ENCODE assay signal across 28 mouse cellular contexts in genomic region chr4:107739789-107740405, GRCm38 (mm10). TPM values are rescaled to one million over a fixed set of nuclear protein-coding genes. Genes with fewer than 3 reads are reported as not detected.
DNase-seq lines count a peak whose midpoint lies in the region; ATAC-seq lines count a peak whose summit lies in the region.
"Had no signal": no experiment of that assay in that cellular context is flagged by ENCODE, and none has a peak within 500 bp of the region (broad histone marks: within the 10 kb centered on the region; RNA-seq: fewer than 3 reads in every experiment).

No protein-coding gene starts in this region.

- no peak for DNase-seq in hindbrain, embryonic 11.5 days (ENCODE audit: low spot score)
- no peak for DNase-seq in adrenal gland, postnatal 4 days (ENCODE audit: low spot score in 2 of 2)
- DNase-seq in MN1 (ENCODE audit: low spot score), result no peak
- DNase-seq: adrenal gland, adult 8-10 months; cerebellum, adult 2 months; gastrocnemius, postnatal 36 days; heart, adult 2 months; heart, postnatal 14 days; kidney, postnatal 36 days; lung, embryonic 14.5 days; retina, postnatal 1 day; right cerebral cortex, postnatal 25 days; spleen, adult 18-20 months; thymus, postnatal 25 days had no signal

- WGBS in hindbrain, embryonic 16.5 days, result 60% methylated on average over 6 of the region's 6 CpGs
- WGBS in hindbrain, embryonic 11.5 days, result 59% methylated on average over 6 of the region's 6 CpGs
- 44% methylated on average over 6 of the region's 6 CpGs for WGBS in neural tube, embryonic 13.5 days
- 36% methylated on average over 6 of the region's 6 CpGs for WGBS in neural tube, embryonic 15.5 days
- WGBS in forebrain, embryonic 15.5 days, result 37% methylated on average over 6 of the region's 6 CpGs

- ATAC-seq in hindbrain, embryonic 16.5 days, result no peak
- ATAC-seq in hindbrain, embryonic 11.5 days (ENCODE audit: low FRiP score), result no peak
- ATAC-seq in neural tube, embryonic 13.5 days (ENCODE audit: low read depth), result 0 out of 2 replicates have a peak, but pooled peaks have one; percentile 4
- no peak for ATAC-seq in neural tube, embryonic 15.5 days (ENCODE audit: low FRiP score)
- ATAC-seq in forebrain, embryonic 15.5 days (replicated peaks), result peak; percentile 70
- ATAC-seq: activated CD4-positive, CD25-positive, alpha-beta regulatory T cell, adult 4 months; intestine, postnatal 0 days had no signal

- no peak overlapping the region for H3K4me3 ChIP-seq in hindbrain, embryonic 16.5 days (ENCODE audit: low read length)
- H3K4me3 ChIP-seq in hindbrain, embryonic 11.5 days (ENCODE audit: low read depth, low read length), result no peak overlapping the region
- no peak overlapping the region for H3K4me3 ChIP-seq in neural tube, embryonic 13.5 days
- H3K4me3 ChIP-seq in neural tube, embryonic 15.5 days (replicated peaks), result no peak overlapping the region
- H3K4me3 ChIP-seq in forebrain, embryonic 15.5 days, result no peak overlapping the region
- H3K4me3 ChIP-seq: heart, adult 2 months; heart, embryonic 13.5 days; left cerebral cortex, adult 2 months; limb, embryonic 15.5 days had no signal

- H3K9me3 ChIP-seq in hindbrain, embryonic 16.5 days (ENCODE audit: control insufficient read depth, low read length), result no peaks in the 10 kb centered on the region
- H3K9me3 ChIP-seq in hindbrain, embryonic 11.5 days (ENCODE audit: control insufficient read depth, low read length), result no peaks in the 10 kb centered on the region
- no peaks in the 10 kb centered on the region for H3K9me3 ChIP-seq in neural tube, embryonic 13.5 days
- H3K9me3 ChIP-seq in neural tube, embryonic 15.5 days (replicated peaks), result no peaks in the 10 kb centered on the region
- no peaks in the 10 kb centered on the region for H3K9me3 ChIP-seq in forebrain, embryonic 15.5 days
- H3K9me3 ChIP-seq: heart, embryonic 13.5 days; limb, embryonic 15.5 days had no signal

- no peaks in the 10 kb centered on the region for H3K27me3 ChIP-seq in hindbrain, embryonic 16.5 days (replicated peaks; ENCODE audit: control insufficient read depth, insufficient read depth, low read length)
- H3K27me3 ChIP-seq in hindbrain, embryonic 11.5 days (ENCODE audit: control insufficient read depth, insufficient read depth, low read length), result no peaks in the 10 kb centered on the region
- H3K27me3 ChIP-seq in neural tube, embryonic 13.5 days, result 0 out of 2 replicates have a peak, but pooled peaks cover 3% of the 10 kb centered on the region
- H3K27me3 ChIP-seq in neural tube, embryonic 15.5 days (replicated peaks), result no peaks in the 10 kb centered on the region
- H3K27me3 ChIP-seq in forebrain, embryonic 15.5 days, result no peaks in the 10 kb centered on the region
- H3K27me3 ChIP-seq: limb, embryonic 15.5 days had no signal

- H3K27ac ChIP-seq in hindbrain, embryonic 16.5 days (ENCODE audit: low read depth, low read length), result no peak overlapping the region
- no peak overlapping the region for H3K27ac ChIP-seq in hindbrain, embryonic 11.5 days (ENCODE audit: low read depth, low read length)
- no peak overlapping the region for H3K27ac ChIP-seq in neural tube, embryonic 13.5 days (replicated peaks)
- H3K27ac ChIP-seq in neural tube, embryonic 15.5 days (replicated peaks), result no peak overlapping the region
- peak overlapping the region; percentile 84 for H3K27ac ChIP-seq in forebrain, embryonic 15.5 days (replicated peaks)
- H3K27ac ChIP-seq: heart, adult 2 months; heart, embryonic 13.5 days; left cerebral cortex, adult 2 months; limb, embryonic 15.5 days; liver, embryonic 14.5 days had no signal

- H3K4me1 ChIP-seq in hindbrain, embryonic 16.5 days (ENCODE audit: control insufficient read depth, insufficient read depth, low read depth, low read length), result peaks cover 10% of the 10 kb centered on the region
- H3K4me1 ChIP-seq in hindbrain, embryonic 11.5 days (replicated peaks; ENCODE audit: control insufficient read depth, insufficient read depth, low read length), result peaks cover 2% of the 10 kb centered on the region; the same call in 1 of the 2 replicates
- peaks cover 26% of the 10 kb centered on the region for H3K4me1 ChIP-seq in neural tube, embryonic 13.5 days (replicated peaks)
- H3K4me1 ChIP-seq in neural tube, embryonic 15.5 days, result peaks cover 11% of the 10 kb centered on the region
- peaks cover 47% of the 10 kb centered on the region for H3K4me1 ChIP-seq in forebrain, embryonic 15.5 days
- H3K4me1 ChIP-seq: heart, embryonic 13.5 days; limb, embryonic 15.5 days had no signal

- H3K4me2 ChIP-seq in hindbrain, embryonic 16.5 days (ENCODE audit: low read length), result no peak overlapping the region
- H3K4me2 ChIP-seq in hindbrain, embryonic 11.5 days (replicated peaks; ENCODE audit: low read depth, low read length), result no peak overlapping the region
- no peak overlapping the region for H3K4me2 ChIP-seq in neural tube, embryonic 13.5 days
- no peak overlapping the region for H3K4me2 ChIP-seq in neural tube, embryonic 15.5 days
- no peak overlapping the region for H3K4me2 ChIP-seq in forebrain, embryonic 15.5 days (replicated peaks)
- H3K4me2 ChIP-seq: heart, embryonic 13.5 days; limb, embryonic 15.5 days; lung, embryonic 14.5 days had no signal

- H3K9ac ChIP-seq in hindbrain, embryonic 16.5 days (ENCODE audit: low read depth, low read length), result peak overlapping the region; percentile 26; the same call in 1 of the 2 replicates
- no peak overlapping the region for H3K9ac ChIP-seq in hindbrain, embryonic 11.5 days (ENCODE audit: low read depth, low read length)
- H3K9ac ChIP-seq in neural tube, embryonic 13.5 days, result no peak overlapping the region
- H3K9ac ChIP-seq in neural tube, embryonic 15.5 days (replicated peaks), result no peak overlapping the region
- no peak overlapping the region for H3K9ac ChIP-seq in forebrain, embryonic 15.5 days (replicated peaks)
- H3K9ac ChIP-seq: heart, embryonic 13.5 days; limb, embryonic 15.5 days; liver, embryonic 14.5 days; lung, embryonic 14.5 days had no signal

- no peaks in the 10 kb centered on the region for H3K36me3 ChIP-seq in hindbrain, embryonic 16.5 days (ENCODE audit: control insufficient read depth, insufficient read depth, low read length)
- no peaks in the 10 kb centered on the region for H3K36me3 ChIP-seq in hindbrain, embryonic 11.5 days (ENCODE audit: control insufficient read depth, insufficient read depth, low read length)
- H3K36me3 ChIP-seq in neural tube, embryonic 13.5 days, result no peaks in the 10 kb centered on the region
- no peaks in the 10 kb centered on the region for H3K36me3 ChIP-seq in neural tube, embryonic 15.5 days
- no peaks in the 10 kb centered on the region for H3K36me3 ChIP-seq in forebrain, embryonic 15.5 days
- H3K36me3 ChIP-seq: heart, embryonic 13.5 days; limb, embryonic 15.5 days had no signal

RNA-seq across cellular contexts. Expression of gene Dmrtb1, which starts 55.9 kb away (rescaled TPM):
- polyA plus RNA-seq in hindbrain, embryonic 16.5 days (2015; fragmentation: Nextera tagmentation; extraction: Ambion mirVana), result 10.9 and 15.8 TPM in 2 replicates
- 13.8 and 16.6 TPM in 2 replicates for polyA plus RNA-seq in hindbrain, embryonic 11.5 days (2014; fragmentation: Nextera tagmentation; extraction: Ambion mirVana)
- 14.5 TPM in 2 replicates for polyA plus RNA-seq in neural tube, embryonic 13.5 days (2015; fragmentation: Nextera tagmentation; extraction: Ambion mirVana)
- 7.7 and 9.0 TPM in 2 replicates for polyA plus RNA-seq in neural tube, embryonic 15.5 days (2015; fragmentation: Nextera tagmentation; extraction: Ambion mirVana)
- polyA plus RNA-seq in forebrain, embryonic 15.5 days (2015; fragmentation: Nextera tagmentation; extraction: Ambion mirVana), result 18.7 and 20.4 TPM in 2 replicates
- total RNA-seq in adrenal gland, postnatal 4 days (2021), result not detected
- total RNA-seq: adrenal gland, adult 8-10 months; gastrocnemius, adult 18-20 months; gastrocnemius, postnatal 36 days; heart, adult 2 months; heart, postnatal 14 days; megakaryocyte, adult 5-6 weeks; MEL had no signal
- polyA plus RNA-seq: activated CD4-positive, CD25-positive, alpha-beta regulatory T cell, adult 4 months; intestine, postnatal 0 days; kidney, embryonic 14.5 days; lung, embryonic 14.5 days had no signal

Comparison
In these comparisons a context has a peak if more than half of its experiments do, and no peak if none do; other contexts are left out.
1. ATAC-seq: peak in neural tube, embryonic 13.5 days (single experiment) and forebrain, embryonic 15.5 days (single experiment); none in hindbrain, embryonic 16.5 days (single experiment), hindbrain, embryonic 11.5 days (single experiment) and neural tube, embryonic 15.5 days (single experiment).